Mouse (Mus musculus): Measurements from ENCODE around the gene Ccdc27. TPM values are rescaled to one million over a fixed set of nuclear protein-coding genes. Genes with fewer than 3 reads are reported as not detected.
A peak's percentile ranks its signal among the peaks of the same experiment; 100 is the strongest.

Gene Ccdc27
- under 1 TPM in 1 of 2 experiments, not detected in 1; 0.20 TPM for total RNA-seq (2021)
- long read RNA-seq, experiment 1: 0 reads
- long read RNA-seq, experiment 2: 0 reads

DNA sequence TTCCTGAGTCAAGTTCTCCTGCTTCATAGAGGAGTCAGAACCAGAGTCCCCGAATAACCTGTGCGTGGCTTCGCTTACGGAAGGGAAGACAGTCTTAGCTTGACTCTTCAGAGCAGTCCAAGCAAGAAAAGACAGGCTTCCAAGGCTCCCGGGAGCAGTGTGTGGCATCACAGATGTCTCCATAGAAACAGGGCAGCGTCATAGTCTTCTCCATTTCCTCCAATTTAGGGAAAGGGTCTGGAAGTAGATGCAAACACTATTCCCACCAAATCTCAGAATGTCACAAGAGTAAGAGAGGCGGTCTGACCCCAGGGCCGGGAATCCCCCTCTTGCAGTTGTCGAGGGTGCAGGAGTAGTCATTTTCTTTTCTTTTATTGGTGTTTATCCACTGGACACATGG lies at the start of gene Ccdc27:
Gene Ccdc27 (minus strand): TSS at position 101 of the 400 bp plus-strand sequence.
- DNase-seq (ENCODE audit: low spot score in 2 of 2): no peak

DNA sequence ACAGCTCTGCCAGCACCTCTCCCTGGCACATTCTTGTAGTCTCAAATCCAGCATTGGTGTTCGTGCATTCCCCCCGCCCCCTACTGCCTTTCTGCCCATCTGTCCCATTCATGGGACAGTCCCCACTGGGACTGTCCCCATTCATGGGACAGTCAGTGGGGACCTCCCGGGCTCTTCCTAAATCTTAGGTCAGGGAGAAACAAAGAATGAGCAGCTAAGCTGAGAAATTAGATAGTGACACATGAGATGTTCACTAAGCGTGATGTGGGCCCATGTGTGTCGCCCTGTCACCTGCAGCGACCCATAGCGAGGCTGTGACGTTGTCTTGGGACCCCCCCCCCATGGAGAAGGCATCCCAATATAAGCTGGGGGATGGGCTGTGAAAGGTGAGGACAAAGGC lies 48.9 kb upstream of the Ccdc27 start:
- no peak for DNase-seq (ENCODE audit: low spot score in 2 of 2)

DNA sequence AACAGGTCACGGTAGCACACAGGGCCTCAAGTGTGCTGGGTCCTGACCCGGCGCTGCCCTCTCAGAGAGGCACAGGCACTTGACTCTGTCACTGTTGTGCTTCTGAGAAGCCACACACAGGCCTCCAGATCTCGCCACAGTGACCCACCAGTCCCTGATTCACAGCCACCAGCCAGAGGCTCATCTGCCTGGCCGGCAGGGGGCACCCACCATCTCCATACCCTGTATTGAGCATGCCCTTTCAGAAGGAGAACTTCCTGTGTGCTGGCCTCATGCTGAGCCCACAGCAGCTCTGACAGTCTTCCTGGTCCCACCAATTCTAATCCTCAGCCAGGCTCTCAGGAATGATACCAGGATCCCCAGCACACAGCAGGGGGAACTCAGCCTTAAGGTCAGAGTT lies 46.7 kb upstream of the Ccdc27 start:
- DNase-seq (ENCODE audit: low spot score in 2 of 2): no peak

- no peak for DNase-seq (ENCODE audit: low spot score in 2 of 2)
Measured at GRCm38 (mm10) chr4:154086436-154086835, 44.0 kb upstream of the Ccdc27 start.

DNA sequence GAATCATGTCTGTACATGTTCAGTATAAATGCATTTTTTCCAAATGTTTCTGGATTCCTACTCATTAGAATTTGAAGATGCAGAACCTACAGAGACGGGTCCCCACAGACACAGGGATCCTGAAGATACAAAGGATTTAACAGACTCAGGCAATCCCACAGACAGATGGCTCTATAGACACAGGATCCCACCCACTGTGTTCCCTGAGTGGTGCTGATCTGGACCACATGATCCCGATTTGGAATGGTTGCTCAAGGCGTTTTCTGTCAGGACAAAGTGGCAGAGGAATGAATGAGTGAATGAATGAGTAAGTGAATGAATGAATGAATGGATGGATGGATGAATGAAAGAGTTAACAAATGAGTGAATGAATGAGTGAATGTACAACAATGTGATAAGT lies 43.4 kb upstream of the Ccdc27 start:
- DNase-seq (ENCODE audit: low spot score in 2 of 2): no peak

DNA sequence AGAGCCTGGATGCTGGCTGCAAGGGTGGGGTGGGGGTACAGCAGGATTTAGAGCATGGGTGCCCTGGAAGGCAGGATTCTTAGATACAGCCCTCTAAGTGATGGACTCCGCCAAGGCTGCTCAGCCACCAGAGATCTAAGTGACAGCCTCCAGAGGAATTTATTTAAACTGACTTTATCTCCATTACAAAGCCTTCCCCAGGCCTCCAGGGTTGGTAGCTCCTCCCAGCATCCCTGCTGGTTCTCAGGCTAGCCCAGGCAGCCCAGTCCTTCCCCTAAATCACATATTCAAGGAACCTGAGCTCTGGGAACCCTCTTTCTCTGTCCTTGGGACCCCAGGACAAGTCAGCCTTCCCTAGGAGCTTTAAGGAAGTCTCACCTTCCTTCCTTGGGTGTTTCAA lies 39.5 kb upstream of the Ccdc27 start:
- DNase-seq (ENCODE audit: low spot score in 2 of 2): no peak

GRCm38 (mm10) chr4:154081021-154081420 lies 38.5 kb upstream of the Ccdc27 start:
- no peak for DNase-seq (ENCODE audit: low spot score in 2 of 2)

DNA sequence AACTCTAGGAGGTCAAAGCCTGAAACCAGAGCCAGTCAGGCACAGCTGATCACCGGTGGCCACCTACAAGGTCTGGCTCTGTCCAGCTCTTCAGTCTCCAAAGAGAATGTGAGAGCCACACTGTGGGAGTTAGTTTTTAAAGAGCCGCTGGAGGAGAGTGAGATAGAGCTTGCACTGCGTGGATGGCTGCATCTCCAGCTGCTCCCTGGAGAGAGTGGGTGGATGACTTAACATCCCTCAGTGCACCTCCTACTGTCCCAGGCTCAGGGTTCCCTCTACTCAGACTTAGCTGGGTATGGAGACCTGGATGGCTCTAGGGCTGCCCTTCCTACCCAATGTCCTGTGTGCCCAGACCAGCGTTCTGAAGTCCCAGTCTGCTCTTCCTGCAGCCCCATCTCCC lies 37.7 kb upstream of the Ccdc27 start:
- DNase-seq (ENCODE audit: low spot score in 2 of 2): no peak

DNA sequence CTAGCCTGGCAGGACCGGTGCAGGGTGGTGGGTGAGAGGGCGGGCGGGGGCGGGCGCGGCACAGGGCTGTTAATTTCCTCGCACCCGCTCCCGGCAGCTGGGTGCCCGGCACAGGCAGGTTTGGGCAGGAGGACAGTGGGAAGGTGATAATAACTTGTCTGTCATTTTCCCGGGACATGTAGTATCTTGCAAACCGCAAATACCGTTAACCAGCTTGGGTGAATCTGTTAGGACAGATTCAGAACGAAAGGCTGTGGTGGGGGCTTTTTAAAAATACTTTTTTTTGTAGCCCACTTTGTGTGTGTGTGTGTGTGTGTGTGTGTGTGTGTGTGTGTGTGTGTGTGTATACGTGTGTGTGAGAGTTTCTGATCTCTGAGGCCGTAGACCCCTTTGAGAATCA lies 29.5 kb upstream of the Ccdc27 start:
- no peak for DNase-seq (ENCODE audit: low spot score in 2 of 2)

DNA sequence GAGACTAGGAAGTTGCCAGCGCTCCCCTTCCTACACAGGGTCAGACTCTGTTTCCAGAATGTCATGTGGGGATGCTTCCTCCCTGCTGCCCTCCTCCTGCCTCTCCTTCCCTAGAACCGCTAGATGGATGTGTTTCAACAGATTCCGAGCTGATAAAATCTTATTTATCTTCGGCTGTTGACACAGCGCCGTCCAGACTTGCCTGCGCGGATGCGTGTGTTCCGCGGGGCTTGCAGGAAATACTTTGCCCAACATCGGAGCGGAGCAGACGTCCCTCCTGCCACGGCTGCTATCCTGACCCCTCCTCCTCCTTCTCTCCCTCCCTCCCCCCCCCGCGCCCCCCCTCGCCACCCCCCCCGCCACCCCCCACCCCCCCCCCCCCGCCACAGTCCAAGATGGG lies 29.0 kb upstream of the Ccdc27 start:
- DNase-seq (ENCODE audit: low spot score in 2 of 2): no peak

DNA sequence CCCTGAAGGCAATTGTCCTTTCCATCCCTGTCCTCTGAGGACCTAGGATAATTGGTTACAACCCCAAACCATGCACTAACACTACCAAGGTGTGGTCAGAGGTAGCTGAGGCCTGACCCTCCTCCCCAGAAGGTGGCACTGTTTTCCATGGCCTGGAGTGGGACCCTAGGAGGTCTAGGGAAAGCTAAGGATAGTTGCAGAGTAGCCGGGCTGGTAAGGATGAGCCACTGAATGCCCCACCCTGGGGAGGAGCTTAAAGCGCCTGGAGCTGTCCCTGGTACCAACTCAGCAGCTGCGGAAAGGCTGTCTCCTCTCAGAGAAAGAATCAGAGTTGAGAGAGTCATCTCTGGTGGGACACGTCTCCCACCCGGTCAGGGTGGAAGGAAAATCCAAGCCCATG lies 28.4 kb upstream of the Ccdc27 start:
- peak in 1 of 2 experiments; percentile 12 for DNase-seq (ENCODE audit: low spot score in 2 of 2)

GRCm38 (mm10) chr4:154064827-154065773 lies 22.6 kb upstream of the Ccdc27 start:
- no peak for DNase-seq (ENCODE audit: low spot score in 2 of 2)

DNA sequence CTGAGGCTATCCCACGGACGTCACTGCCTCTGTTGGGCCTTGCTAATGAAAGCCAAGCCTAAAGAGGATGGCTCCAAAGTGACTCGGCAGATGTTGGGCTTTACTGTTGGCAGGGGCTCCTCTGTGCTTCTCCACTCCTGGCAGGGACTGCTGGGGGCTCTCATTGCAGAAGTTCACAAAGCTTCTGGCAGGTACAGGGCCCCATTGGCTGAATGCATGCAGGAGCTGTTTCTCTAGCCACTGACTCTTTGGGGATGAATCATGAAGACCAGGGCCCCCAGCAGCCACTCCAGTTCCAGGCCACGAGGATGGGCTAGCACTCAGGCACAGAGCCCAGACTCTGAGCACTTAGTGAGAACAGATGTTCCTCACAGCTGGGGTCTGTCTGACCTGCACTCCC lies 15.2 kb upstream of the Ccdc27 start:
- no peak for DNase-seq (ENCODE audit: low spot score in 2 of 2)

DNA sequence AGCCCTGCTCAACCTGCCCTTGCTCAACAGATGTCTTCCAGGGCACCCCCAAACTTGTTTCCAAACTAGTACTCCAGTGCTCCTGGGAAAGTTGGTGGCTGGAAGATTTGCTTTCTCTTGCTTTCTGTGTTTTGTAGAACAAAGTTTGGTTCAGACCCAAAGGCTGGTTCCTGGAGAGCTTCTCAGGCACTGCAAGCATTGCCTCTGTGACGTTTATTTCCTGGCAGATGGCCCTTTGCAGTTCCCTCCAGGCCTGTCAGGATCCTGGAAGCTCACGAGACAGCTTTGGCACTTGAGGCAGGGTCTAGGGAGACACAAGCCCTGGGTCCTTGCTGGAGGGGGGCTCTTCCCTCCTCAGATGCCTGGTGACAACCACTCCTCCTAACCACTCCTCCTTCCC lies 14.2 kb upstream of the Ccdc27 start:
- no peak for DNase-seq (ENCODE audit: low spot score in 2 of 2)

GRCm38 (mm10) chr4:154056046-154056445 lies 13.6 kb upstream of the Ccdc27 start:
- no peak for DNase-seq (ENCODE audit: low spot score in 2 of 2)

- DNase-seq (ENCODE audit: low spot score in 2 of 2): no peak
Measured at GRCm38 (mm10) chr4:154055482-154055881, 13.0 kb upstream of the Ccdc27 start.

DNA sequence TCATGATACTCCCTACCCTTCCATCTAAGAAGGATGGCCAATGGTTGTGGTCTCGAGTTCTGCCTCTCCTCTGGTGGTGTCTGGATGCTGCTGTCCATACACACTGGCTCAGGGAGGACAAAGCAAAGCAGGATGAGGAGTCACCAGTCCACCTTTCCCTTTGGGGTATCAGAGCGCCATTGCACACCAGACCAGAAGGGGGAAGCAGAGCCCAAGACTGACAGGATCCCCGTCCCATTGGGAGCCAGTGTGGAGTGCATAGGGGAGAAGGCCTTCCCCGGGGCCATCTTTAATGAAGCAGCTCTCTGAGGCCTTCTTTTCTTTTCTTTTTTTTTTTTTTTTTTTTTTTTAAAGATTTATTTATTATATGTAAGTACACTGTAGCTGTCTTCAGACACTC lies 10.6 kb upstream of the Ccdc27 start:
- DNase-seq (ENCODE audit: low spot score in 2 of 2): no peak

GRCm38 (mm10) chr4:154051401-154051800 lies 8.9 kb upstream of the Ccdc27 start:
- DNase-seq (ENCODE audit: low spot score in 2 of 2): no peak

DNA sequence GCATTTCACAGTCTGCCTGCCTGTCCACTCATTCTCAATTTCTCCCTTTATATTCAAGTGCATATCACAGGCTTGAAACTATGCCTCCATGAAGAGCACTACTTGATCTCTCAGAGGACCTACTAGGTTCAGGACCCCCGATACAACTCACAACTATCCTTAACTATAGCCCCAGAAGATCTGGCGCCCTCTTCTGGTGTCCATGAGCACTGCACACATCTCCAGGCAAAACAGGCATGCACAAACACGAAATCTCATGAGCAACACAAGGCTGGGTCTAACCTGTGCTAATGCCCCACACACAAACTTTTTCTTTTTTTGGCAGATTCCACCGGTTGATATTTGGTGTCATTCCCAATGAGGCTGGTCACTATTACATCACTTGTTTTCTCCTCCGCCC lies 3.4 kb upstream of the Ccdc27 start:
- DNase-seq (ENCODE audit: low spot score in 2 of 2): no peak

DNA sequence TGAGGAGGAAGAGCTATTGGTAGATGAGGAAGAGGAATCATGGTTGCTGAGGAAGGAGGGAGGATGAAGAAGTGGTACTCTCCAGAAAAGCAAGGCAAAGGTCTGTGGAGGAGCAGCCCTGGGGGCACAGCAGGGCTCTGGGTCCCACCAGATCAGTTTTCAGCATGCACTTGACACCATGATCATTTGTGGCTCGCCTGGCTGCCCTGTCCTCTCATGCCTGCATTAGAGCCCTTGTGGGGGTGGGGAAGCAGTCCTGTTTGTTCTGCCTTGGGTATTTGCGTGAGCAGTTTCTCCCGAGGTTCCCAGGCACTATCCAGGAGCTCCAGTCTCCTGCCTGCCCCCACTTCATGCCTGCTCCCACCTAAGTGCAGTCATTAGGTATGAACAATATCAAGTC lies 5.4 kb downstream of the Ccdc27 start:
- DNase-seq (ENCODE audit: low spot score in 2 of 2): no peak

GRCm38 (mm10) chr4:154028646-154029045 lies 13.8 kb downstream of the Ccdc27 start:
- no peak for DNase-seq (ENCODE audit: low spot score in 2 of 2)

- no peak for DNase-seq (ENCODE audit: low spot score in 2 of 2)
Measured at GRCm38 (mm10) chr4:154028066-154028465, 14.4 kb downstream of the Ccdc27 start.

DNA sequence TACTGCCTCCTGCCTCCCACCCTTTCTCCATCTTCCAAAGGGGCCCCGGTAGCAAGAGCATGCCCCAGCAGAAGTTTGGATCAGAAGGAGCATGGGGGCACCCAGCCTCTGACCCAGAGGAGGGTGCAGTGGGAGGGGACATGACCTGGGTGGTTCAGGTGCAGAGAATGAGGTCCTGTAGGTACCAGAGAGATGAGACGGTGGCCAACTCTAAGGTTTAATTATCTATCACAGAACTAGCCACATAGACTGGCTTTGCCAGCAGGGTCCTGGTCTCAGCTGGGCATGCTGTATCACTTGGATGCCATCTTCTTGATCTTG lies 16.1 kb downstream of the Ccdc27 start:
- DNase-seq (ENCODE audit: low spot score in 2 of 2): no peak
